Comparison of ENCODE assay signal across 17 mouse cellular contexts in the genomic region with DNA sequence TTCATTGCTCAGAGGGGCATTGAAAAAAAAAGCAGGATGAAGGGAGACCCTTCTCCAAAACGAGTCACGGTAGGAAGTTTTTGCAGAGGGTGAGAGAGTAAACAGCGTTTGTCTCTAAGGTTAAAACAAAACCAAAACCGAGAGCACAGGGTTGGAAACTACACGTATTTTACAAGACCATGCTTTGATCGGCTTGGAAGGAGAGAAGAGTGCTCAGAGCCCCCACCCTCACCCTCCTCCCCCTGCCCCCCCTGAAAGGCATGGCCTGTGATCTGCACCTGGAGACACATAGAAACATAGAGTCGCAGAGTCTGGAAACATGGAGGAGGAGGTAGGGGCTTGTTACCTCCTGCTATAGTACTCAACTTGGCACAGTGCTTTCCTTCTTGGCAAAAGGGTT.
"Had no signal": no experiment of that assay in that cellular context is flagged by ENCODE, and none has a peak within 500 bp of the region (broad histone marks: within the 10 kb centered on the region; RNA-seq: fewer than 3 reads in every experiment).

No protein-coding gene starts in this region.

- H3K4me1 ChIP-seq: liver, embryonic 12.5 days; lung, embryonic 15.5 days; megakaryocyte, embryonic 14.5 days had no signal

- DNase-seq: kidney, adult 2 months; kidney, postnatal 36 days; layer of hippocampus, adult 9-11 months; layer of hippocampus, postnatal 36 days; lung, postnatal 14 days; right cerebral cortex, postnatal 14 days; thymus, postnatal 25 days had no signal

- H3K9ac ChIP-seq: limb, embryonic 12.5 days; liver, embryonic 12.5 days; lung, embryonic 15.5 days; midbrain, embryonic 15.5 days; neural tube, embryonic 13.5 days had no signal

- H3K27ac ChIP-seq: limb, embryonic 12.5 days; liver, embryonic 12.5 days; lung, embryonic 15.5 days; macrophage; midbrain, embryonic 15.5 days; neural tube, embryonic 13.5 days; stomach, postnatal 0 days had no signal

- H3K36me3 ChIP-seq: limb, embryonic 12.5 days; liver, embryonic 12.5 days; lung, embryonic 15.5 days; midbrain, embryonic 15.5 days; neural tube, embryonic 13.5 days had no signal

- H3K4me3 ChIP-seq: limb, embryonic 12.5 days; liver, embryonic 12.5 days; lung, embryonic 15.5 days; megakaryocyte, embryonic 14.5 days; midbrain, embryonic 15.5 days; neural tube, embryonic 13.5 days had no signal

- ATAC-seq: intestine, embryonic 16.5 days; liver, embryonic 12.5 days; midbrain, embryonic 15.5 days had no signal

- H3K27me3 ChIP-seq: limb, embryonic 12.5 days; liver, embryonic 12.5 days; lung, embryonic 15.5 days; megakaryocyte, embryonic 14.5 days; midbrain, embryonic 15.5 days; neural tube, embryonic 13.5 days had no signal

- H3K9me3 ChIP-seq: liver, embryonic 12.5 days; lung, embryonic 15.5 days; midbrain, embryonic 15.5 days; neural tube, embryonic 13.5 days had no signal

- H3K4me2 ChIP-seq: limb, embryonic 12.5 days; liver, embryonic 12.5 days; lung, embryonic 15.5 days; midbrain, embryonic 11.5 days; midbrain, embryonic 15.5 days; neural tube, embryonic 13.5 days had no signal
